Mouse (Mus musculus): ENCODE data around the gene Lsm4. TPM values are rescaled to one million over a fixed set of nuclear protein-coding genes. Genes with fewer than 3 reads are reported as not detected.

The Lsm4 gene
- total and polyA plus RNA-seq, 3 experiments: 152 to 2,024 (median 514) TPM

DNA sequence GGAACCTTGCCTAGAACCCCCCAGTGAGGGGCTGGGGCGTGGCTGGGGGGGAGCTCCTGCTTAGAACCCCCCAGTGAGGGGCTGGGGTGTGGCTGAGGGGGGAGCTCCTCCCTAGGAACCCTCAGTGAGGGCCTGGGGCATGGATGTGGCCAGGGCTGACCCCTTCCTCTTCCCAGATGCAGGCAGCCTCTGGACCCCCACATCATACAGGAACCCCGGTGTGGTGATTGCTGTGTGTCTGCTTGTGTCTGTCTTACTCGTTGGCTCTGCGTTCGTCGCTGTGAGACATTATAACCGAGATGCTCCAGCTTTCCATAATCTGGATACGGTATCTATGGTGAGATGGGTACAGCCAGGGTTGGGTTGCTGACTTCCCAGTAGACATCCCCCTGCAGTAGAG is 48.6 kb downstream of the Lsm4 start:
- H3K27me3 ChIP-seq (ENCODE audit: control insufficient read depth in 1 of 2, insufficient read depth in 2 of 2, low read length in 2 of 2): no peaks in the 10 kb centered on the region; a peak in 2 of 4 replicates
- DNase-seq (ENCODE audit: low read depth, low spot score): no peak
- TF ChIP-seq TCF12 (IDR thresholded peaks at IDR 0.05; ENCODE audit: low read depth, low read length): no peak
- TF ChIP-seq RCOR1 (IDR thresholded peaks at IDR 0.05; ENCODE audit: low read depth, low read length): no peak
- no peak for TF ChIP-seq NRF1 (IDR thresholded peaks at IDR 0.05; ENCODE audit: insufficient read depth, low read depth, low read length, poor library complexity, severe bottlenecking)
- no peak for TF ChIP-seq SMC3 (IDR thresholded peaks at IDR 0.05; ENCODE audit: low read depth, low read length)
- no peak for TF ChIP-seq CHD1 (IDR thresholded peaks at IDR 0.05; ENCODE audit: low read depth, low read length)
- no peak for TF ChIP-seq ELF1 (IDR thresholded peaks at IDR 0.05; ENCODE audit: low read depth, low read length)
- TF ChIP-seq UBTF (IDR thresholded peaks at IDR 0.05; ENCODE audit: borderline replicate concordance, insufficient read depth, low read depth, low read length): no peak
- no peak for TF ChIP-seq TAL1 (IDR thresholded peaks at IDR 0.05; ENCODE audit: low read length)
- no peak for TF ChIP-seq MXI1 (IDR thresholded peaks at IDR 0.05; ENCODE audit: low read depth, low read length)
- TF ChIP-seq ZNF384 (IDR thresholded peaks at IDR 0.05; ENCODE audit: low read depth, low read length): no peak
- TF ChIP-seq JUND (IDR thresholded peaks at IDR 0.05; ENCODE audit: low read depth, low read length): no peak
- no peak for TF ChIP-seq MAZ (IDR thresholded peaks at IDR 0.05; ENCODE audit: low read depth, low read length)
- TF ChIP-seq E2F4 (IDR thresholded peaks at IDR 0.05; ENCODE audit: borderline replicate concordance, low read depth, low read length): no peak
- TF ChIP-seq MAFK (IDR thresholded peaks at IDR 0.05; ENCODE audit: borderline replicate concordance, low read depth, low read length): no peak
- no peak for TF ChIP-seq SIN3A (IDR thresholded peaks at IDR 0.05; ENCODE audit: low read length)

GRCm38 (mm10) chr8:70723486-70724210 is 50.6 kb downstream of the Lsm4 start, which contains the start of gene Pde4c:
Pde4c (plus strand) TSS chr8:70723720.
- no peak within 1 kb of the TSS for H3K9ac ChIP-seq (ENCODE audit: control insufficient read depth, low read depth, low read length, poor library complexity, severe bottlenecking)
- H3K79me2 ChIP-seq (ENCODE audit: control insufficient read depth, insufficient read depth, low read length, poor library complexity): no peaks in the 10 kb centered on the region
- H3K27me3 ChIP-seq (ENCODE audit: control insufficient read depth in 1 of 2, insufficient read depth in 2 of 2, low read length in 2 of 2): no peaks in the 10 kb centered on the region; a peak in 2 of 4 replicates
- no peaks in the 10 kb centered on the region for H3K4me1 ChIP-seq (ENCODE audit: control insufficient read depth in 1 of 2, insufficient read depth in 2 of 2, low read length in 2 of 2)
- no peak within 1 kb of the TSS for H3K27ac ChIP-seq (ENCODE audit: control insufficient read depth, low read depth, low read length)
- H3K4me3 ChIP-seq (ENCODE audit: control insufficient read depth in 1 of 2, insufficient read depth in 1 of 2, low read depth in 2 of 2, low read length in 2 of 2): no peak within 1 kb of the TSS
- H3K36me3 ChIP-seq (ENCODE audit: control insufficient read depth in 1 of 2, insufficient read depth in 2 of 2, low read length in 2 of 2): no peaks in the 10 kb centered on the region
- DNase-seq (ENCODE audit: low read depth, low spot score): no peak
- TF ChIP-seq MYB (IDR thresholded peaks at IDR 0.05; ENCODE audit: low read depth, low read length): no peak
- TF ChIP-seq MYC (IDR thresholded peaks at IDR 0.05; ENCODE audit: low read depth, low read length): no peak
- no peak for TF ChIP-seq BHLHE40 (IDR thresholded peaks at IDR 0.05; ENCODE audit: borderline replicate concordance, low read depth, low read length)
- TF ChIP-seq RAD21 (IDR thresholded peaks at IDR 0.05; ENCODE audit: low read depth, low read length): no peak
- TF ChIP-seq HCFC1 (IDR thresholded peaks at IDR 0.05; ENCODE audit: low read depth, low read length): no peak
- TF ChIP-seq MEF2A (IDR thresholded peaks at IDR 0.05; ENCODE audit: extremely low read depth, insufficient replicate concordance, low read depth, low read length, poor library complexity, severe bottlenecking): no peak
- no peak for TF ChIP-seq POLR2A (IDR thresholded peaks at IDR 0.05; ENCODE audit: control insufficient read depth in 1 of 2, insufficient read depth in 1 of 2, low read depth in 1 of 2, low read length in 2 of 2, poor library complexity in 1 of 2)
- TF ChIP-seq MAFK (IDR thresholded peaks at IDR 0.05; ENCODE audit: borderline replicate concordance, low read depth, low read length): no peak
- no peak for TF ChIP-seq RCOR1 (IDR thresholded peaks at IDR 0.05; ENCODE audit: low read depth, low read length)
- no peak for TF ChIP-seq SMC3 (IDR thresholded peaks at IDR 0.05; ENCODE audit: low read depth, low read length)
- no peak for TF ChIP-seq ELF1 (IDR thresholded peaks at IDR 0.05; ENCODE audit: low read depth, low read length)
- no peak for TF ChIP-seq CHD2 (IDR thresholded peaks at IDR 0.05; ENCODE audit: low read length)
- no peak for TF ChIP-seq ZKSCAN1 (IDR thresholded peaks at IDR 0.05; ENCODE audit: low read depth, low read length)
- TF ChIP-seq NELFE (IDR thresholded peaks at IDR 0.05; ENCODE audit: low read depth, low read length): no peak
- no peak for TF ChIP-seq TBP (IDR thresholded peaks at IDR 0.05; ENCODE audit: low read depth, low read length)
- no peaks in the 10 kb centered on the region for H3K9me3 ChIP-seq (replicated peaks; ENCODE audit: insufficient read depth, low read length)

More for the DNA sequence above, 48.6 kb downstream of the Lsm4 start:
- H3K27ac ChIP-seq (ENCODE audit: control insufficient read depth, low read depth, low read length): no peak overlapping the region
- no peaks in the 10 kb centered on the region for H3K9me3 ChIP-seq (replicated peaks; ENCODE audit: insufficient read depth, low read length)
- H3K79me2 ChIP-seq (ENCODE audit: control insufficient read depth, insufficient read depth, low read length, poor library complexity): no peaks in the 10 kb centered on the region
- H3K36me3 ChIP-seq (ENCODE audit: control insufficient read depth in 1 of 2, insufficient read depth in 2 of 2, low read length in 2 of 2): no peaks in the 10 kb centered on the region
- no peak overlapping the region for H3K4me3 ChIP-seq (ENCODE audit: control insufficient read depth in 1 of 2, insufficient read depth in 1 of 2, low read depth in 2 of 2, low read length in 2 of 2)
- H3K9ac ChIP-seq (ENCODE audit: control insufficient read depth, low read depth, low read length, poor library complexity, severe bottlenecking): no peak overlapping the region
- no peaks in the 10 kb centered on the region for H3K4me1 ChIP-seq (ENCODE audit: control insufficient read depth in 1 of 2, insufficient read depth in 2 of 2, low read length in 2 of 2)

Data from MEL (cell line).